Mouse (Mus musculus) embryonic facial prominence, embryonic 11.5 days (tissue): ENCODE results near the gene 4931406P16Rik. TPM values are rescaled to one million over a fixed set of nuclear protein-coding genes. Genes with fewer than 3 reads are reported as not detected.

Experiments used
- ATAC-seq: fragments of 200-750 bp; cut with Nextera tagmentation; replicated peaks from 2 replicates; pipeline ENCODE4 v1.8.0; 2017; ENCODE audit warnings: low read depth; ENCODE audit not compliant: insufficient number of reproducible peaks, low FRiP score, low TSS enrichment
- DNase-seq: peaks from one replicate; pipeline ENCODE4 v3.0.0-alpha.2; 2015; ENCODE audit warnings: low spot score
- H3K27ac ChIP-seq: fragments of 300-500 bp; sonication (generic); replicated peaks from 2 replicates; pipeline ENCODE4 v1.5.1; 2014; ENCODE audit warnings: mild to moderate bottlenecking, low read depth, low read length, control low read depth
- H3K27me3 ChIP-seq: fragments of 300-500 bp; sonication (generic); 2 replicates; pipeline ENCODE4 v1.6.1; 2014; ENCODE audit warnings: mild to moderate bottlenecking, low read length, moderate library complexity, mixed read lengths; ENCODE audit not compliant: control insufficient read depth, insufficient read depth
- H3K36me3 ChIP-seq: fragments of 300-500 bp; sonication (generic); replicated peaks from 2 replicates; pipeline ENCODE4 v1.6.1; 2014; ENCODE audit warnings: low read depth, mild to moderate bottlenecking, low read length, moderate library complexity, mixed read lengths; ENCODE audit not compliant: control insufficient read depth, insufficient read depth
- H3K4me1 ChIP-seq: fragments of 300-500 bp; sonication (generic); 2 replicates; pipeline ENCODE4 v1.6.1; 2014; ENCODE audit warnings: low read length, mixed read lengths; ENCODE audit not compliant: control insufficient read depth, insufficient read depth
- H3K4me2 ChIP-seq: fragments of 300-500 bp; sonication (generic); 2 replicates; pipeline ENCODE4 v1.6.1; 2014; ENCODE audit warnings: low read depth, mild to moderate bottlenecking, control low read depth, low read length, moderate library complexity
- H3K4me3 ChIP-seq: fragments of 300-500 bp; sonication (generic); 2 replicates; pipeline ENCODE4 v1.5.1; 2014; ENCODE audit warnings: low read depth, low read length, control low read depth
- H3K9ac ChIP-seq: fragments of 300-500 bp; sonication (generic); replicated peaks from 2 replicates; pipeline ENCODE4 v1.6.1; 2014; ENCODE audit warnings: mild to moderate bottlenecking, control low read depth, low read length
- H3K9me3 ChIP-seq: fragments of 300-500 bp; sonication (generic); replicated peaks from 2 replicates; pipeline ENCODE4 v1.6.1; 2016; ENCODE audit warnings: mild to moderate bottlenecking, low read length, inconsistent platforms, mixed read lengths; ENCODE audit not compliant: control insufficient read depth
- WGBS: fragments of 180-500 bp; shearing (Covaris S2); extraction: QIAGEN DNeasy Blood & Tissue Kit; methylation state at CpG from one replicate; pipeline ENCODE4 v1.1.7; 2014; 5-methylcytosine and 5-hydroxymethylcytosine counted together
- polyA plus RNA-seq: library from polyadenylated mRNA; unstranded; fragments of >200 nt; fragmentation: Nextera tagmentation; extraction: Ambion mirVana; gene quantifications from 2 replicates; pipeline ENCODE4 v1.2.1, GENCODE M21; 2014

The 4931406P16Rik gene
- polyA plus RNA-seq, 1 experiment from 2014 or later, result 30.6 TPM

- Histone ChIP-seq H3K9ac (no peak overlapping the region), H3K27ac (no peak overlapping the region), H3K27me3 (no peaks in the 10 kb centered on the region), H3K4me1 (no peaks in the 10 kb centered on the region), H3K9me3 (no peaks in the 10 kb centered on the region), H3K4me3 (no peak overlapping the region), H3K36me3 (no peaks in the 10 kb centered on the region), H3K4me2 (no peak overlapping the region)
- no peak for ATAC-seq
- 79% methylated on average over 5 of the region's 5 CpGs for WGBS
- DNase-seq, result no peak
Observed at GRCm38 (mm10) chr7:34308586-34308985, 4.8 kb downstream of the 4931406P16Rik start.

GRCm38 (mm10) chr7:34305454-34305853, 7.9 kb downstream of the 4931406P16Rik start:
- Histone ChIP-seq H3K36me3 (0 out of 2 replicates have a peak, but pooled peaks cover 2% of the 10 kb centered on the region), H3K4me2 (no peak overlapping the region), H3K27ac (no peak overlapping the region), H3K4me3 (no peak overlapping the region), H3K9ac (no peak overlapping the region), H3K4me1 (no peaks in the 10 kb centered on the region), H3K27me3 (no peaks in the 10 kb centered on the region), H3K9me3 (0 out of 2 replicates have a peak, but pooled peaks cover 3% of the 10 kb centered on the region)
- ATAC-seq, result no peak
- DNase-seq, result no peak
- WGBS, result 63% methylated on average over 4 of the region's 4 CpGs

- Histone ChIP-seq H3K4me3 (no peak overlapping the region), H3K9ac (no peak overlapping the region), H3K9me3 (0 out of 2 replicates have a peak, but pooled peaks cover 3% of the 10 kb centered on the region), H3K36me3 (0 out of 2 replicates have a peak, but pooled peaks cover 2% of the 10 kb centered on the region), H3K27me3 (no peaks in the 10 kb centered on the region), H3K4me1 (no peaks in the 10 kb centered on the region), H3K4me2 (no peak overlapping the region), H3K27ac (no peak overlapping the region)
- ATAC-seq (no peak), DNase-seq (no peak)
- WGBS, result 88% methylated on average over 1 of the region's 1 CpGs
Observed at GRCm38 (mm10) chr7:34302651-34303050, 10.7 kb downstream of the 4931406P16Rik start.

GRCm38 (mm10) chr7:34301952-34302351, 11.4 kb downstream of the 4931406P16Rik start:
- Histone ChIP-seq H3K9ac (no peak overlapping the region), H3K4me3 (no peak overlapping the region), H3K27me3 (no peaks in the 10 kb centered on the region), H3K27ac (no peak overlapping the region), H3K36me3 (0 out of 2 replicates have a peak, but pooled peaks cover 2% of the 10 kb centered on the region), H3K9me3 (0 out of 2 replicates have a peak, but pooled peaks cover 3% of the 10 kb centered on the region), H3K4me1 (no peaks in the 10 kb centered on the region), H3K4me2 (no peak overlapping the region)
- ATAC-seq, result no peak
- WGBS, result 86% methylated on average over 3 of the region's 3 CpGs
- DNase-seq, result no peak

- H3K4me3 ChIP-seq, result no peak overlapping the region
- no peaks in the 10 kb centered on the region for H3K4me1 ChIP-seq
- H3K9ac ChIP-seq, result no peak overlapping the region
- H3K9me3 ChIP-seq, result 0 out of 2 replicates have a peak, but pooled peaks cover 3% of the 10 kb centered on the region
- DNase-seq (no peak), ATAC-seq (no peak)
- WGBS, result 87% methylated on average over 2 of the region's 2 CpGs
- H3K36me3 ChIP-seq, result 0 out of 2 replicates have a peak, but pooled peaks cover 2% of the 10 kb centered on the region
- H3K27ac ChIP-seq, result no peak overlapping the region
- no peak overlapping the region for H3K4me2 ChIP-seq
- H3K27me3 ChIP-seq, result no peaks in the 10 kb centered on the region
Observed at GRCm38 (mm10) chr7:34298818-34299217, 14.5 kb downstream of the 4931406P16Rik start.

- 95% methylated on average over 3 of the region's 3 CpGs for WGBS
- H3K9ac ChIP-seq, result no peak overlapping the region
- ATAC-seq, result no peak
- no peaks in the 10 kb centered on the region for H3K4me1 ChIP-seq
- no peak overlapping the region for H3K4me3 ChIP-seq
- no peak overlapping the region for H3K27ac ChIP-seq
- H3K9me3 ChIP-seq, result no peaks in the 10 kb centered on the region
- H3K27me3 ChIP-seq, result no peaks in the 10 kb centered on the region
- H3K4me2 ChIP-seq, result no peak overlapping the region
- H3K36me3 ChIP-seq, result no peaks in the 10 kb centered on the region
- DNase-seq, result no peak
Observed at GRCm38 (mm10) chr7:34296124-34296523, 17.2 kb downstream of the 4931406P16Rik start.

GRCm38 (mm10) chr7:34292633-34293032, 20.7 kb downstream of the 4931406P16Rik start:
- Histone ChIP-seq H3K9me3 (no peaks in the 10 kb centered on the region), H3K36me3 (no peaks in the 10 kb centered on the region), H3K27me3 (no peaks in the 10 kb centered on the region), H3K4me1 (no peaks in the 10 kb centered on the region), H3K27ac (no peak overlapping the region), H3K4me2 (no peak overlapping the region), H3K4me3 (no peak overlapping the region), H3K9ac (no peak overlapping the region)
- 89% methylated on average over 2 of the region's 2 CpGs for WGBS
- ATAC-seq (no peak), DNase-seq (no peak)

- Histone ChIP-seq H3K36me3 (no peaks in the 10 kb centered on the region), H3K27me3 (no peaks in the 10 kb centered on the region), H3K27ac (no peak overlapping the region), H3K9me3 (no peaks in the 10 kb centered on the region), H3K9ac (no peak overlapping the region), H3K4me3 (no peak overlapping the region), H3K4me2 (no peak overlapping the region), H3K4me1 (no peaks in the 10 kb centered on the region)
- 76% methylated on average over 1 of the region's 1 CpGs for WGBS
- no peak for DNase-seq
- ATAC-seq, result no peak
Observed at GRCm38 (mm10) chr7:34291265-34291664, 22.1 kb downstream of the 4931406P16Rik start.
